Mouse (Mus musculus): Measurements from ENCODE around the gene Mydgf.

- TF ChIP-seq POLR2A (IDR thresholded peaks at IDR 0.05; ENCODE audit: borderline replicate concordance, control insufficient read depth, low read depth, low read length) (no peak), CTCF (IDR thresholded peaks at IDR 0.05; ENCODE audit: control insufficient read depth, insufficient read depth, low read length) (no peak)
Measured at GRCm38 (mm10) chr17:56170636-56171035, 13.1 kb downstream of the Mydgf start.

Measured in bone marrow, adult 2 months (tissue).